8 mouse cellular contexts compared by ENCODE assay signal in the genomic region with DNA sequence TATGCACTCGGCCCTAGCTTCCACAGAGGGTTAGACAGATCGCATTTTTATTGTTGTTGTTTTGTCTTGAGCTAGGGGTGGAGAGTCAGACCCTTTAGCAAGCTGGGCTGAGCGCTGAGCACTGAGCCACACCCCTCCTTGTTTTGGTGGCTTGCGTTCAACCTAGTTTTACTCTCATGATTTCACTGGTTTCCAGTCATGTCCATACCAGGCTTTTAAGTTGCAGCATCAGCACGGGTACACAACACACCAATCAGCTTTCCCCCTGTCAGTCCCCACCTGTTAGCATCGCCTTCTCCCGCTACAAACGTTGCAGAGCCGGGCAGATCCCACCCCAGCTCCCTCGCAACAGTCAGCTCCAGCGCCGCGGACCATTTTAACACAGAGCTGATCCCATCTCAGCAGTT. TPM values are rescaled to one million over a fixed set of nuclear protein-coding genes. Genes with fewer than 3 reads are reported as not detected.
A peak's percentile ranks its signal among the peaks of the same experiment; 100 is the strongest.
DNase-seq lines count a peak whose midpoint lies in the region; ATAC-seq and TF ChIP-seq lines count a peak whose summit lies in the region.

No protein-coding gene starts in this region.

- peak overlapping the region; percentile 70 for H3K9ac ChIP-seq in neural tube, embryonic 13.5 days

- no peak; the same call in 1 of the 2 replicates for ATAC-seq in neural tube, embryonic 13.5 days (ENCODE audit: low read depth)

- no peaks in the 10 kb centered on the region for H3K9me3 ChIP-seq in embryonic facial prominence, embryonic 10.5 days
- H3K9me3 ChIP-seq in limb, embryonic 10.5 days (replicated peaks) = no peaks in the 10 kb centered on the region
- H3K9me3 ChIP-seq in neural tube, embryonic 13.5 days = no peaks in the 10 kb centered on the region

- 0 out of 2 replicates have a peak, but pooled peaks cover 3% of the 10 kb centered on the region for H3K4me1 ChIP-seq in lung, adult 2 months (ENCODE audit: control insufficient read depth, insufficient read depth, low read length)
- peaks cover 18% of the 10 kb centered on the region for H3K4me1 ChIP-seq in embryonic facial prominence, embryonic 10.5 days
- H3K4me1 ChIP-seq in limb, embryonic 10.5 days = peaks cover 15% of the 10 kb centered on the region
- peaks cover 18% of the 10 kb centered on the region for H3K4me1 ChIP-seq in neural tube, embryonic 13.5 days (replicated peaks)

- peak overlapping the region; percentile 97 for H3K27ac ChIP-seq in embryonic facial prominence, embryonic 10.5 days (replicated peaks)
- peak overlapping the region; percentile 95 for H3K27ac ChIP-seq in limb, embryonic 10.5 days
- H3K27ac ChIP-seq in neural tube, embryonic 13.5 days (replicated peaks) = peak overlapping the region; percentile 97

- peak overlapping the region; percentile 61 for H3K4me3 ChIP-seq in lung, adult 2 months (replicated peaks; ENCODE audit: extremely low read depth, low read depth, low read length)
- peak overlapping the region; percentile 83 for H3K4me3 ChIP-seq in embryonic facial prominence, embryonic 10.5 days
- peak overlapping the region; percentile 67 for H3K4me3 ChIP-seq in limb, embryonic 10.5 days
- H3K4me3 ChIP-seq in neural tube, embryonic 13.5 days = peak overlapping the region; percentile 49

- WGBS in lung, adult 2 months = 0% methylated on average over 13 of the region's 13 CpGs
- WGBS in embryonic facial prominence, embryonic 10.5 days = under 1% methylated on average over 13 of the region's 13 CpGs
- under 1% methylated on average over 13 of the region's 13 CpGs for WGBS in limb, embryonic 10.5 days
- under 1% methylated on average over 13 of the region's 13 CpGs for WGBS in neural tube, embryonic 13.5 days

- DNase-seq in lung, adult 2 months = no peak
- no peak for DNase-seq in lung, postnatal 36 days
- DNase-seq in embryonic facial prominence, embryonic 10.5 days (ENCODE audit: low spot score) = no peak
- DNase-seq in limb, embryonic 10.5 days (ENCODE audit: low spot score) = no peak
- DNase-seq in adrenal gland, adult 8-10 months = no peak
- no peak for DNase-seq in frontal cortex, postnatal 10 days (ENCODE audit: low spot score in 2 of 2)
- DNase-seq in left cerebral cortex, adult 9 months (ENCODE audit: low spot score in 2 of 2) = no peak

- no peak for TF ChIP-seq POLR2A in lung, adult 2 months (IDR thresholded peaks at IDR 0.05; ENCODE audit: borderline replicate concordance, extremely low read depth, low read depth, low read length)

- peak overlapping the region; percentile 74 for H3K4me2 ChIP-seq in neural tube, embryonic 13.5 days

- H3K27me3 ChIP-seq in embryonic facial prominence, embryonic 10.5 days (replicated peaks; ENCODE audit: low read depth, poor library complexity, severe bottlenecking) = no peaks in the 10 kb centered on the region
- H3K27me3 ChIP-seq in limb, embryonic 10.5 days (ENCODE audit: low read depth, poor library complexity, severe bottlenecking) = no peaks in the 10 kb centered on the region
- H3K27me3 ChIP-seq in neural tube, embryonic 13.5 days = no peaks in the 10 kb centered on the region

- TF ChIP-seq CTCF in lung, adult 2 months (IDR thresholded peaks at IDR 0.05; ENCODE audit: insufficient read depth, low read length) = no peak

- H3K36me3 ChIP-seq in embryonic facial prominence, embryonic 10.5 days (replicated peaks) = peaks cover 18% of the 10 kb centered on the region
- H3K36me3 ChIP-seq in limb, embryonic 10.5 days = peaks cover 24% of the 10 kb centered on the region
- no peaks in the 10 kb centered on the region for H3K36me3 ChIP-seq in neural tube, embryonic 13.5 days

RNA-seq across cellular contexts. Expression of a gene that starts 0.4 kb away (rescaled TPM):
- 0.12 and 0.14 TPM in 2 replicates for polyA plus RNA-seq in lung, adult 2 months (2012; rRNA removed)
- 61.4 and 62.6 TPM in 2 replicates for polyA plus RNA-seq in embryonic facial prominence, embryonic 10.5 days (2016; fragmentation: Nextera tagmentation; extraction: Ambion mirVana)
- 53.4 and 59.9 TPM in 2 replicates for polyA plus RNA-seq in limb, embryonic 10.5 days (2016; fragmentation: Nextera tagmentation; extraction: Ambion mirVana)
- polyA plus RNA-seq in neural tube, embryonic 13.5 days (2015; fragmentation: Nextera tagmentation; extraction: Ambion mirVana) = 8.1 and 12.1 TPM in 2 replicates
- total RNA-seq in adrenal gland, adult 8-10 months (2022) = 1 to 10 TPM in 2 of 4 experiments, under 1 TPM in 2; 0.67 to 1.5 (median 0.99) TPM

RNA-seq across cellular contexts. Expression of a gene that starts 25.6 kb away (rescaled TPM):
- polyA plus RNA-seq in lung, adult 2 months (2012; rRNA removed) = 0.12 TPM in 1 of 2 replicates, not detected in the other
- polyA plus RNA-seq in embryonic facial prominence, embryonic 10.5 days (2016; fragmentation: Nextera tagmentation; extraction: Ambion mirVana) = 0.79 and 0.87 TPM in 2 replicates
- 0.73 and 0.76 TPM in 2 replicates for polyA plus RNA-seq in limb, embryonic 10.5 days (2016; fragmentation: Nextera tagmentation; extraction: Ambion mirVana)
- polyA plus RNA-seq in neural tube, embryonic 13.5 days (2015; fragmentation: Nextera tagmentation; extraction: Ambion mirVana) = 1.0 and 1.5 TPM in 2 replicates
- 1 to 10 TPM in 2 of 4 experiments, under 1 TPM in 2; 0.49 to 1.9 (median 1.3) TPM for total RNA-seq in adrenal gland, adult 8-10 months (2022)

RNA-seq across cellular contexts. Expression of a gene that starts 51.2 kb away (rescaled TPM):
- 6.9 and 8.3 TPM in 2 replicates for polyA plus RNA-seq in lung, adult 2 months (2012; rRNA removed)
- polyA plus RNA-seq in embryonic facial prominence, embryonic 10.5 days (2016; fragmentation: Nextera tagmentation; extraction: Ambion mirVana) = 87.7 and 90.1 TPM in 2 replicates
- polyA plus RNA-seq in limb, embryonic 10.5 days (2016; fragmentation: Nextera tagmentation; extraction: Ambion mirVana) = 73.6 and 82.6 TPM in 2 replicates
- polyA plus RNA-seq in neural tube, embryonic 13.5 days (2015; fragmentation: Nextera tagmentation; extraction: Ambion mirVana) = 34.5 and 46.3 TPM in 2 replicates
- total RNA-seq in adrenal gland, adult 8-10 months (2022) = 10 to 100 TPM; 35.0 to 56.7 (median 47.4) TPM
